Mouse (Mus musculus) ES-E14 (cell line): ENCODE measurements around the gene Nrcam. TPM values are rescaled to one million over a fixed set of nuclear protein-coding genes. Genes with fewer than 3 reads are reported as not detected.

ENCODE experiments used
- DNase-seq: peaks from one replicate; pipeline ENCODE4 v3.0.0-alpha.2; 2013; ENCODE audit warnings: low read depth, low spot score
- H3K27ac ChIP-seq: 2 replicates; pipeline ENCODE4 v1.5.1; 2012; ENCODE audit warnings: low read depth, mild to moderate bottlenecking, low read length, moderate library complexity, mixed read lengths; ENCODE audit not compliant: poor library complexity, insufficient read depth, severe bottlenecking
- H3K36me3 ChIP-seq: 2 replicates; pipeline ENCODE4 v1.6.1; 2012; ENCODE audit warnings: mild to moderate bottlenecking, low read length, moderate library complexity, mixed read lengths; ENCODE audit not compliant: control insufficient read depth, poor library complexity, insufficient read depth, severe bottlenecking
- H3K4me1 ChIP-seq, 2 experiments: fragments of 150-350 bp in 1 of 2; sonication (generic) in 1 of 2; 2 replicates each; pipeline ENCODE4 v1.6.1; 2012; ENCODE audit warnings: low read length in 2 of 2, mild to moderate bottlenecking in 1 of 2, mixed read lengths in 1 of 2; ENCODE audit not compliant: control insufficient read depth in 2 of 2, insufficient read depth in 2 of 2, poor library complexity in 1 of 2
- H3K4me3 ChIP-seq, 2 experiments: fragments of 150-350 bp in 1 of 2; sonication (generic) in 1 of 2; 2 replicates each; pipeline ENCODE4 v1.5.1; 2012; ENCODE audit warnings: low read length in 2 of 2, low read depth in 1 of 2, mild to moderate bottlenecking in 1 of 2, mixed read lengths in 1 of 2; ENCODE audit not compliant: insufficient read depth in 1 of 2, poor library complexity in 1 of 2, severe bottlenecking in 1 of 2
- H3K9ac ChIP-seq: 2 replicates; pipeline ENCODE4 v1.6.1; 2012; ENCODE audit warnings: low read depth, mild to moderate bottlenecking, low read length, mixed read lengths; ENCODE audit not compliant: poor library complexity, insufficient read depth, severe bottlenecking
- H3K9me3 ChIP-seq: fragments of 150-350 bp; sonication (generic); 2 replicates; pipeline ENCODE4 v1.6.1; 2012; ENCODE audit warnings: low read depth, mild to moderate bottlenecking, low read length; ENCODE audit not compliant: control insufficient read depth, insufficient read depth
- CHD2 ChIP-seq: IDR thresholded peaks from 2 replicates; pipeline ENCODE4 v1.6.1; 2014; ENCODE audit warnings: mild to moderate bottlenecking, low read depth, low read length, inconsistent platforms
- HCFC1 ChIP-seq: IDR thresholded peaks from 2 replicates; pipeline ENCODE4 v1.6.1; 2012; ENCODE audit warnings: low read length, inconsistent platforms, borderline replicate concordance; ENCODE audit not compliant: insufficient read depth
- MAFK ChIP-seq: IDR thresholded peaks from 2 replicates; pipeline ENCODE4 v1.6.1; 2014; ENCODE audit warnings: mild to moderate bottlenecking, low read depth, low read length, inconsistent platforms; ENCODE audit not compliant: insufficient read depth
- ZC3H11A ChIP-seq: IDR thresholded peaks from 2 replicates; pipeline ENCODE4 v1.6.1; 2012; ENCODE audit warnings: low read depth, mild to moderate bottlenecking, inconsistent platforms, low read length, borderline replicate concordance
- ZNF384 ChIP-seq: IDR thresholded peaks from 2 replicates; pipeline ENCODE4 v1.6.1; 2012; ENCODE audit warnings: low read depth, low read length, inconsistent platforms
- in situ Hi-C, 2 experiments: fragments of 600-800 bp; cut with MboI; formaldehyde crosslinking; loops; one replicate each; pipeline ENCODE4 v1.15.1; 2025; ENCODE audit warnings: low sequenced_read_pairs in 2 of 2, inconsistent platforms in 1 of 2; ENCODE audit not compliant: unreplicated experiment in 2 of 2
- total RNA-seq: library from RNA; depleted of rRNA; stranded (reverse); fragments of 300-350 nt; gene quantifications from 2 replicates; pipeline ENCODE4 v1.2.3, GENCODE M21; 2012

Nrcam gene
- total RNA-seq, 1 experiment: 2.9 TPM

DNA sequence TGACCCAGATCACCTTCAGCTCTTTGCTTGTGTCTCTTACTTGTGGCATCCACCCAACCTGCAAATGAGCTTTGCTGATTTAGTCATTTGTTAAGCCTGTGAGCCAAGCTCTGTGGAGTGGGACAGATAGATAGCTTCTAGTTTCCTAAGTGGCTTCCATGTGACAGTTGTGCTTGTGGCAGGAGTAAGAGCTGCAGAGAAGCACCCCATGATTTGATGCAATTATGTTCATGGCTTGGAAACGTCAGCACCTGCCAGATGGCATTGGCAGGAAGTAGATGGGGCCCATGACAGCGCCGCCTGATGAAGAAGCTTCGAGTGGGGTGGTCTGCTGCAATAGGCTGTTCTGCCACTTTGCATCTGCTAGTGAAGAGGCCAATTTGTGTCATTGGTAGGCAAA is 186.4 kb downstream of the Nrcam start:
- in situ Hi-C loops: no loop called here
- DNase-seq: no peak
- Histone ChIP-seq H3K9ac (no peak overlapping the region), H3K36me3 (no peaks in the 10 kb centered on the region), H3K4me3 (no peak overlapping the region), H3K4me1 (no peaks in the 10 kb centered on the region), H3K9me3 (no peaks in the 10 kb centered on the region), H3K27ac (no peak overlapping the region)
- TF ChIP-seq CHD2 (no peak), ZC3H11A (no peak), ZNF384 (no peak), MAFK (no peak), HCFC1 (no peak)

GRCm38 (mm10) chr12:44519440-44520141 is 190.9 kb downstream of the Nrcam start:
- Histone ChIP-seq H3K9ac (no peak overlapping the region), H3K9me3 (no peaks in the 10 kb centered on the region), H3K36me3 (no peaks in the 10 kb centered on the region), H3K4me3 (no peak overlapping the region), H3K4me1 (no peaks in the 10 kb centered on the region), H3K27ac (no peak overlapping the region)
- no peak for TF ChIP-seq HCFC1
- TF ChIP-seq CHD2: no peak
- TF ChIP-seq MAFK: no peak
- TF ChIP-seq ZNF384: no peak
- TF ChIP-seq ZC3H11A: no peak
- no peak for DNase-seq
- in situ Hi-C loops: no loop called here

- TF ChIP-seq ZNF384: no peak
- TF ChIP-seq HCFC1: no peak
- no peak for TF ChIP-seq CHD2
- TF ChIP-seq ZC3H11A: no peak
- TF ChIP-seq MAFK: no peak
- DNase-seq: no peak
- in situ Hi-C loops: no loop called here
- H3K36me3 ChIP-seq: no peaks in the 10 kb centered on the region
- no peak overlapping the region for H3K4me3 ChIP-seq
- H3K9me3 ChIP-seq: no peaks in the 10 kb centered on the region
- no peaks in the 10 kb centered on the region for H3K4me1 ChIP-seq
- H3K9ac ChIP-seq: no peak overlapping the region
- no peak overlapping the region for H3K27ac ChIP-seq
Observed at GRCm38 (mm10) chr12:44521496-44521895, 192.8 kb downstream of the Nrcam start.

GRCm38 (mm10) chr12:44524621-44525565 is 196.2 kb downstream of the Nrcam start:
- Histone ChIP-seq H3K9me3 (no peaks in the 10 kb centered on the region), H3K27ac (no peak overlapping the region), H3K4me1 (no peaks in the 10 kb centered on the region), H3K36me3 (no peaks in the 10 kb centered on the region), H3K9ac (no peak overlapping the region), H3K4me3 (no peak overlapping the region)
- DNase-seq: no peak
- in situ Hi-C loops: no loop called here
- TF ChIP-seq CHD2 (no peak), ZNF384 (no peak), ZC3H11A (no peak), HCFC1 (no peak), MAFK (no peak)
